Mouse (Mus musculus) embryonic facial prominence, embryonic 14.5 days (tissue): ENCODE data around the gene Map3k7. TPM values are rescaled to one million over a fixed set of nuclear protein-coding genes. Genes with fewer than 3 reads are reported as not detected.

ENCODE experiments used
- ATAC-seq: fragments of 200-750 bp; cut with Nextera tagmentation; 2 replicates; pipeline ENCODE4 v1.8.0; 2017; ENCODE audit warnings: low read depth, moderate number of reproducible peaks, moderate TSS enrichment
- DNase-seq: peaks from one replicate; pipeline ENCODE4 v3.0.0-alpha.2; 2015; ENCODE audit warnings: low spot score
- H3K27ac ChIP-seq: fragments of 300-500 bp; sonication (generic); replicated peaks from 2 replicates; pipeline ENCODE4 v1.5.1; 2014; ENCODE audit warnings: low read depth, mild to moderate bottlenecking, low read length, moderate library complexity
- H3K27me3 ChIP-seq: fragments of 300-500 bp; sonication (generic); replicated peaks from 2 replicates; pipeline ENCODE4 v1.6.1; 2014; ENCODE audit warnings: low read length; ENCODE audit not compliant: control insufficient read depth, insufficient read depth
- H3K36me3 ChIP-seq: fragments of 300-500 bp; sonication (generic); 2 replicates; pipeline ENCODE4 v1.6.1; 2014; ENCODE audit warnings: low read length, mixed read lengths; ENCODE audit not compliant: control insufficient read depth, insufficient read depth
- H3K4me1 ChIP-seq: fragments of 300-500 bp; sonication (generic); 2 replicates; pipeline ENCODE4 v1.6.1; 2014; ENCODE audit warnings: antibody characterized with exemption, low read length; ENCODE audit not compliant: control insufficient read depth, insufficient read depth
- H3K4me2 ChIP-seq: fragments of 300-500 bp; sonication (generic); 2 replicates; pipeline ENCODE4 v1.6.1; 2014; ENCODE audit warnings: low read depth, mild to moderate bottlenecking, low read length, moderate library complexity, mixed read lengths
- H3K4me3 ChIP-seq: fragments of 300-500 bp; sonication (generic); 2 replicates; pipeline ENCODE4 v1.5.1; 2014; ENCODE audit warnings: low read depth, mild to moderate bottlenecking, low read length
- H3K9ac ChIP-seq: fragments of 300-500 bp; sonication (generic); 2 replicates; pipeline ENCODE4 v1.6.1; 2014; ENCODE audit warnings: low read depth, mild to moderate bottlenecking, low read length, moderate library complexity, mixed read lengths
- H3K9me3 ChIP-seq: fragments of 300-500 bp; sonication (generic); 2 replicates; pipeline ENCODE4 v1.6.1; 2016; ENCODE audit warnings: low read length; ENCODE audit not compliant: control insufficient read depth
- WGBS: fragments of 180-500 bp; shearing (Covaris S2); extraction: QIAGEN DNeasy Blood & Tissue Kit; methylation state at CpG from one replicate; pipeline ENCODE4 v1.1.7; 2014; 5-methylcytosine and 5-hydroxymethylcytosine counted together
- polyA plus RNA-seq: library from polyadenylated mRNA; unstranded; fragments of >200 nt; fragmentation: Nextera tagmentation; extraction: Ambion mirVana; gene quantifications from 2 replicates; pipeline ENCODE4 v1.2.1, GENCODE M21; 2014

Gene Map3k7
- polyA plus RNA-seq, 1 experiment from 2014 or later: 43.8 TPM

- DNase-seq: no peak
- 64% methylated on average over 4 of the region's 4 CpGs for WGBS
- ATAC-seq: no peak
- no peaks in the 10 kb centered on the region for H3K9me3 ChIP-seq
- H3K4me1 ChIP-seq: no peaks in the 10 kb centered on the region
- no peak overlapping the region for H3K9ac ChIP-seq
- H3K36me3 ChIP-seq: no peaks in the 10 kb centered on the region
- H3K27me3 ChIP-seq: no peaks in the 10 kb centered on the region
- H3K4me3 ChIP-seq: no peak overlapping the region
- H3K4me2 ChIP-seq: no peak overlapping the region
- H3K27ac ChIP-seq: no peak overlapping the region
Observed at GRCm38 (mm10) chr4:32062381-32063059, 98.6 kb downstream of the Map3k7 start.

GRCm38 (mm10) chr4:32063291-32063690 lies 99.4 kb downstream of the Map3k7 start:
- Histone ChIP-seq H3K4me2 (no peak overlapping the region), H3K9ac (no peak overlapping the region), H3K4me3 (no peak overlapping the region), H3K4me1 (no peaks in the 10 kb centered on the region), H3K27ac (no peak overlapping the region), H3K36me3 (no peaks in the 10 kb centered on the region), H3K27me3 (no peaks in the 10 kb centered on the region), H3K9me3 (no peaks in the 10 kb centered on the region)
- no peak for DNase-seq
- WGBS: 78% methylated on average over 3 of the region's 3 CpGs
- ATAC-seq: no peak
